Comparison of ENCODE assay signal across 10 mouse cellular contexts in the genomic region with DNA sequence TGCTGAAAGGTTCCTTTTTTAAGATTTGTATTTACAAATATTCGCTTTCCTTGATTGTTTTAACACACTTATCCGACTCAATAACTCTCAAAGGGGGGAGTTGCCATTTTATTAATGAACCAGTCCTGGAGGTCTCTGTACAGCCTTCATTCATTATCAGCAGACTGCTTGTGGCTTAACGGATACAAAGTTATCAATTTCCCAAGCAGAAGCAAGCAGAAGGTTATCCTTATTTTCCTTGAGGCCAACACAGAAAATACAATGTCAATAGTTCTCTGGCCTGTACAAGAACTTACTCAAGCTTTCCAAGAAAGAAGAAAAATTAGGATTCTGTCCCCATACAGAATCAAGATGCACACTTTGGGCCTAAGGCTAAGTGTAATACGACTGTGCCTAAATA. TPM values are rescaled to one million over a fixed set of nuclear protein-coding genes. Genes with fewer than 3 reads are reported as not detected.
A peak's percentile ranks its signal among the peaks of the same experiment; 100 is the strongest.
DNase-seq lines count a peak whose midpoint lies in the region; ATAC-seq and TF ChIP-seq lines count a peak whose summit lies in the region.
"Not testable (repeated sequence)": the region's sequence is repeated elsewhere in the genome, so short reads cannot be mapped to it uniquely, and the experiment has no call there.
"Had no signal": no experiment of that assay in that cellular context is flagged by ENCODE, and none has a peak within 500 bp of the region (broad histone marks: within the 10 kb centered on the region; RNA-seq: fewer than 3 reads in every experiment).

No protein-coding gene starts in this region.

- ATAC-seq in heart, embryonic 11.5 days (replicated peaks; ENCODE audit: insufficient number of reproducible peaks, low FRiP score, low TSS enrichment); hindbrain, embryonic 16.5 days; liver, embryonic 16.5 days (ENCODE audit: low read depth); midbrain, embryonic 13.5 days; stomach, embryonic 15.5 days (ENCODE audit: insufficient read depth, low FRiP score, low read depth): not testable (repeated sequence)

- peak overlapping the region; percentile 79 for H3K4me3 ChIP-seq in bone marrow, adult 2 months (replicated peaks; ENCODE audit: control insufficient read depth, low read depth, low read length)
- peak overlapping the region; percentile 86 for H3K4me3 ChIP-seq in erythroblast, embryonic 14.5 days (replicated peaks)
- H3K4me3 ChIP-seq in heart, embryonic 11.5 days (ENCODE audit: low read depth, low read length), result peak overlapping the region; percentile 85
- peak overlapping the region; percentile 82 for H3K4me3 ChIP-seq in hindbrain, embryonic 16.5 days (ENCODE audit: low read length)
- peak overlapping the region; percentile 86 for H3K4me3 ChIP-seq in left cerebral cortex, adult 2 months
- H3K4me3 ChIP-seq in liver, embryonic 16.5 days (ENCODE audit: low read depth, low read length), result peak overlapping the region; percentile 87
- peak overlapping the region; percentile 68 for H3K4me3 ChIP-seq in midbrain, embryonic 13.5 days (replicated peaks)
- peak overlapping the region; percentile 95 for H3K4me3 ChIP-seq in stomach, embryonic 15.5 days (replicated peaks)

- H3K9me3 ChIP-seq in erythroblast, embryonic 14.5 days (ENCODE audit: control insufficient read depth, low read length); heart, embryonic 11.5 days (replicated peaks; ENCODE audit: control insufficient read depth, low read length); hindbrain, embryonic 16.5 days (ENCODE audit: control insufficient read depth, low read length); liver, embryonic 16.5 days (replicated peaks; ENCODE audit: control insufficient read depth, low read length); midbrain, embryonic 13.5 days; stomach, embryonic 15.5 days: not testable (repeated sequence)

- not testable (repeated sequence) for H3K27me3 ChIP-seq in erythroblast, embryonic 14.5 days (ENCODE audit: control insufficient read depth); heart, embryonic 11.5 days (ENCODE audit: control insufficient read depth, insufficient read depth, low read length); hindbrain, embryonic 16.5 days (replicated peaks; ENCODE audit: control insufficient read depth, insufficient read depth, low read length); liver, embryonic 16.5 days (ENCODE audit: control insufficient read depth, insufficient read depth, low read depth, low read length); midbrain, embryonic 13.5 days; stomach, embryonic 15.5 days (replicated peaks)

- H3K4me2 ChIP-seq in heart, embryonic 11.5 days, result peak overlapping the region; percentile 83
- H3K4me2 ChIP-seq in hindbrain, embryonic 16.5 days (ENCODE audit: low read length), result peak overlapping the region; percentile 65
- H3K4me2 ChIP-seq in liver, embryonic 16.5 days (ENCODE audit: low read depth, low read length), result peak overlapping the region; percentile 63
- H3K4me2 ChIP-seq in midbrain, embryonic 13.5 days (replicated peaks), result peak overlapping the region; percentile 81
- peak overlapping the region; percentile 54 for H3K4me2 ChIP-seq in stomach, embryonic 15.5 days

- intact Hi-C loops in left cerebral cortex, adult 2 months (cut with DNase I), result not testable (repeated sequence)

- TF ChIP-seq CTCF in bone marrow, adult 2 months (IDR thresholded peaks at IDR 0.05; ENCODE audit: control insufficient read depth, insufficient read depth, low read length); left cerebral cortex, adult 2 months (IDR thresholded peaks at IDR 0.05): not testable (repeated sequence)

- H3K4me1 ChIP-seq in bone marrow, adult 2 months (ENCODE audit: control insufficient read depth, insufficient read depth, low read length); heart, embryonic 11.5 days (ENCODE audit: control insufficient read depth, insufficient read depth, low read length); hindbrain, embryonic 16.5 days (ENCODE audit: control insufficient read depth, insufficient read depth, low read depth, low read length); liver, embryonic 16.5 days (ENCODE audit: control insufficient read depth, low read depth, low read length); midbrain, embryonic 13.5 days (replicated peaks); stomach, embryonic 15.5 days: not testable (repeated sequence)
- peaks cover 19% of the 10 kb centered on the region for H3K4me1 ChIP-seq in erythroblast, embryonic 14.5 days (ENCODE audit: control insufficient read depth)

- 23% methylated on average over 2 of the region's 4 CpGs for WGBS in bone marrow, adult 2 months
- WGBS in heart, embryonic 11.5 days (ENCODE audit: insufficient replicate concordance), result 16% methylated on average over 2 of the region's 4 CpGs
- 22% methylated on average over 2 of the region's 4 CpGs for WGBS in hindbrain, embryonic 16.5 days
- WGBS in liver, embryonic 16.5 days (ENCODE audit: insufficient replicate concordance), result 7% methylated on average over 2 of the region's 4 CpGs
- WGBS in midbrain, embryonic 13.5 days, result 29% methylated on average over 2 of the region's 4 CpGs
- WGBS in stomach, embryonic 15.5 days, result 14% methylated on average over 2 of the region's 4 CpGs

- H3K27ac ChIP-seq in bone marrow, adult 2 months (ENCODE audit: control insufficient read depth, insufficient read depth, low read depth, low read length, poor library complexity); heart, embryonic 11.5 days (ENCODE audit: low read depth, low read length); hindbrain, embryonic 16.5 days (ENCODE audit: low read depth, low read length); midbrain, embryonic 13.5 days; stomach, embryonic 15.5 days: not testable (repeated sequence)
- peak overlapping the region; percentile 89; the same call in 1 of the 2 replicates for H3K27ac ChIP-seq in left cerebral cortex, adult 2 months
- peak overlapping the region; percentile 8; the same call in 1 of the 2 replicates for H3K27ac ChIP-seq in liver, embryonic 16.5 days (ENCODE audit: low read length)

- peaks cover 28% of the 10 kb centered on the region for H3K36me3 ChIP-seq in erythroblast, embryonic 14.5 days (ENCODE audit: control insufficient read depth)
- not testable (repeated sequence) for H3K36me3 ChIP-seq in heart, embryonic 11.5 days (ENCODE audit: control insufficient read depth, insufficient read depth, low read length); hindbrain, embryonic 16.5 days (ENCODE audit: control insufficient read depth, insufficient read depth, low read length); liver, embryonic 16.5 days (ENCODE audit: control insufficient read depth, insufficient read depth); midbrain, embryonic 13.5 days; stomach, embryonic 15.5 days

- H3K9ac ChIP-seq in heart, embryonic 11.5 days (ENCODE audit: low read depth, low read length), result peak overlapping the region; percentile 88
- H3K9ac ChIP-seq in hindbrain, embryonic 16.5 days (ENCODE audit: low read depth, low read length), result peak overlapping the region; percentile 93
- H3K9ac ChIP-seq in liver, embryonic 16.5 days (ENCODE audit: low read depth, low read length), result peak overlapping the region; percentile 90
- H3K9ac ChIP-seq in midbrain, embryonic 13.5 days (replicated peaks), result peak overlapping the region; percentile 72
- peak overlapping the region; percentile 76 for H3K9ac ChIP-seq in stomach, embryonic 15.5 days

- not testable (repeated sequence) for TF ChIP-seq POLR2A in bone marrow, adult 2 months (IDR thresholded peaks at IDR 0.05; ENCODE audit: borderline replicate concordance, control insufficient read depth, low read depth, low read length)

- DNase-seq in left cerebral cortex, adult 2 months (ENCODE audit: extremely low spot score in 1 of 2, low spot score in 2 of 2), result not testable (repeated sequence)

RNA-seq across cellular contexts. Expression of a gene that starts 0.8 kb away (rescaled TPM):
- polyA plus RNA-seq in bone marrow, adult 2 months (2011; ENCODE audit: insufficient read depth, insufficient read length, low replicate concordance, missing spikeins), result 12.3 and 15.5 TPM in 2 replicates
- 3.1 and 3.9 TPM in 2 replicates for polyA plus RNA-seq in erythroblast, embryonic 14.5 days (2012)
- 68.3 and 74.5 TPM in 2 replicates for polyA plus RNA-seq in heart, embryonic 11.5 days (2014; fragmentation: Nextera tagmentation; extraction: Ambion mirVana)
- polyA plus RNA-seq in hindbrain, embryonic 16.5 days (2015; fragmentation: Nextera tagmentation; extraction: Ambion mirVana), result 40.7 and 45.8 TPM in 2 replicates
- total RNA-seq in left cerebral cortex, adult 2 months (2021), result 10 to 100 TPM; 36.1 to 36.5 TPM
- polyA plus RNA-seq in liver, embryonic 16.5 days (2015; fragmentation: Nextera tagmentation; extraction: Ambion mirVana), result 17.6 and 19.5 TPM in 2 replicates
- 31.9 and 34.5 TPM in 2 replicates for polyA plus RNA-seq in midbrain, embryonic 13.5 days (2015; fragmentation: Nextera tagmentation; extraction: Ambion mirVana)
- 67.6 and 76.5 TPM in 2 replicates for polyA plus RNA-seq in stomach, embryonic 15.5 days (2015; fragmentation: Nextera tagmentation; extraction: Ambion mirVana)

RNA-seq across cellular contexts. Expression of a gene that starts 13.9 kb away (rescaled TPM):
- polyA plus RNA-seq in bone marrow, adult 2 months (2011; ENCODE audit: insufficient read depth, insufficient read length, low replicate concordance, missing spikeins), result 0.60 TPM in 1 of 2 replicates, not detected in the other
- polyA plus RNA-seq in erythroblast, embryonic 14.5 days (2012), result not detected in 2 replicates
- polyA plus RNA-seq in heart, embryonic 11.5 days (2014; fragmentation: Nextera tagmentation; extraction: Ambion mirVana), result 3.5 and 4.5 TPM in 2 replicates
- polyA plus RNA-seq in hindbrain, embryonic 16.5 days (2015; fragmentation: Nextera tagmentation; extraction: Ambion mirVana), result 4.2 and 4.4 TPM in 2 replicates
- 1 to 10 TPM; 6.5 to 6.6 TPM for total RNA-seq in left cerebral cortex, adult 2 months (2021)
- polyA plus RNA-seq in liver, embryonic 16.5 days (2015; fragmentation: Nextera tagmentation; extraction: Ambion mirVana), result 0.33 and 0.37 TPM in 2 replicates
- polyA plus RNA-seq in midbrain, embryonic 13.5 days (2015; fragmentation: Nextera tagmentation; extraction: Ambion mirVana), result 2.2 and 2.3 TPM in 2 replicates
- 1.5 and 1.6 TPM in 2 replicates for polyA plus RNA-seq in stomach, embryonic 15.5 days (2015; fragmentation: Nextera tagmentation; extraction: Ambion mirVana)
- total RNA-seq: neutrophil, adult 5-6 weeks had no signal
- polyA plus RNA-seq: CD4-positive, CD25-positive, alpha-beta regulatory T cell, adult 4 months had no signal
